Mouse (Mus musculus) lung, embryonic 14.5 days (tissue): ENCODE results near the gene Pgd. TPM values are rescaled to one million over a fixed set of nuclear protein-coding genes. Genes with fewer than 3 reads are reported as not detected.

Source experiments
- ATAC-seq: fragments of 200-750 bp; cut with Nextera tagmentation; 2 replicates; pipeline ENCODE4 v1.8.0; 2017; ENCODE audit warnings: mild to moderate bottlenecking, moderate TSS enrichment, moderate library complexity; ENCODE audit not compliant: insufficient read depth
- DNase-seq: peaks from one replicate; pipeline ENCODE4 v3.0.0-alpha.2; 2015
- H3K27ac ChIP-seq: fragments of 300-500 bp; sonication (generic); 2 replicates; pipeline ENCODE4 v1.5.1; 2014; ENCODE audit warnings: low read depth, mild to moderate bottlenecking, moderate library complexity
- H3K27me3 ChIP-seq: fragments of 300-500 bp; sonication (generic); 2 replicates; pipeline ENCODE4 v1.6.1; 2014; ENCODE audit warnings: low read length, control low read depth; ENCODE audit not compliant: insufficient read depth
- H3K36me3 ChIP-seq: fragments of 300-500 bp; sonication (generic); 2 replicates; pipeline ENCODE4 v1.6.1; 2014; ENCODE audit warnings: control low read depth; ENCODE audit not compliant: insufficient read depth
- H3K4me1 ChIP-seq: fragments of 300-500 bp; sonication (generic); 2 replicates; pipeline ENCODE4 v1.6.1; 2014; ENCODE audit warnings: antibody characterized with exemption, control low read depth; ENCODE audit not compliant: insufficient read depth
- H3K4me2 ChIP-seq: fragments of 300-500 bp; sonication (generic); 2 replicates; pipeline ENCODE4 v1.6.1; 2014; ENCODE audit warnings: mild to moderate bottlenecking
- H3K4me3 ChIP-seq: fragments of 300-500 bp; sonication (generic); 2 replicates; pipeline ENCODE4 v1.5.1; 2014; ENCODE audit warnings: low read depth, low read length
- H3K9ac ChIP-seq: fragments of 300-500 bp; sonication (generic); 2 replicates; pipeline ENCODE4 v1.6.1; 2014
- H3K9me3 ChIP-seq: fragments of 300-500 bp; sonication (generic); 2 replicates; pipeline ENCODE4 v1.6.1; 2016; ENCODE audit warnings: low read depth, low read length, control low read depth
- CTCF ChIP-seq: IDR thresholded peaks from 2 replicates; pipeline ENCODE4 v1.5.1; 2016; ENCODE audit warnings: antibody characterized with exemption, low read depth
- WGBS: fragments of 180-500 bp; shearing (Covaris S2); extraction: QIAGEN DNeasy Blood & Tissue Kit; methylation state at CpG from one replicate; pipeline ENCODE4 v1.1.7; 2014; 5-methylcytosine and 5-hydroxymethylcytosine counted together
- polyA plus RNA-seq: library from polyadenylated mRNA; unstranded; fragments of >200 nt; fragmentation: Nextera tagmentation; extraction: Ambion mirVana; gene quantifications from 2 replicates; pipeline ENCODE4 v1.2.1, GENCODE M21; 2014

Gene Pgd
- polyA plus RNA-seq, 1 experiment from 2014 or later, result 47.0 TPM

GRCm38 (mm10) chr4:149168016-149168415 is 1.4 kb upstream of the Pgd start:
- Histone ChIP-seq H3K9me3 (no peaks in the 10 kb centered on the region), H3K27me3 (no peaks in the 10 kb centered on the region), H3K9ac (no peak overlapping the region), H3K4me1 (no peaks in the 10 kb centered on the region), H3K4me2 (peak overlapping the region; percentile 95), H3K27ac (no peak overlapping the region), H3K36me3 (peaks cover 17% of the 10 kb centered on the region), H3K4me3 (no peak overlapping the region)
- ATAC-seq (no peak), DNase-seq (no peak)
- no peak for TF ChIP-seq CTCF
- WGBS, result 69% methylated on average over 2 of the region's 2 CpGs

- WGBS, result under 1% methylated on average over 27 of the region's 27 CpGs
- TF ChIP-seq CTCF, result no peak
- Histone ChIP-seq H3K9ac (peak overlapping the region; percentile 87), H3K27ac (peak overlapping the region; percentile 83), H3K4me1 (no peaks in the 10 kb centered on the region), H3K4me2 (peak overlapping the region; percentile 95), H3K27me3 (no peaks in the 10 kb centered on the region), H3K4me3 (peak overlapping the region; percentile 85), H3K9me3 (no peaks in the 10 kb centered on the region), H3K36me3 (peaks cover 23% of the 10 kb centered on the region)
- DNase-seq, result peak; percentile 49
- ATAC-seq, result peak; percentile 64
Observed at GRCm38 (mm10) chr4:149166957-149167611, 513 bp upstream of the Pgd start.

GRCm38 (mm10) chr4:149164150-149164549 is 2.4 kb downstream of the Pgd start:
- no peak overlapping the region for H3K4me2 ChIP-seq
- ATAC-seq, result no peak
- H3K9me3 ChIP-seq, result no peaks in the 10 kb centered on the region
- H3K4me3 ChIP-seq, result no peak overlapping the region
- H3K36me3 ChIP-seq, result peaks cover 52% of the 10 kb centered on the region
- DNase-seq, result no peak
- 48% methylated on average over 5 of the region's 5 CpGs for WGBS
- no peak overlapping the region for H3K27ac ChIP-seq
- peak; percentile 34; the same call in 1 of the 2 replicates for TF ChIP-seq CTCF
- H3K4me1 ChIP-seq, result no peaks in the 10 kb centered on the region
- H3K27me3 ChIP-seq, result no peaks in the 10 kb centered on the region
- H3K9ac ChIP-seq, result no peak overlapping the region

GRCm38 (mm10) chr4:149163196-149163595 is 3.4 kb downstream of the Pgd start:
- peaks cover 61% of the 10 kb centered on the region for H3K36me3 ChIP-seq
- H3K27me3 ChIP-seq, result no peaks in the 10 kb centered on the region
- DNase-seq (no peak), ATAC-seq (no peak)
- H3K4me3 ChIP-seq, result no peak overlapping the region
- no peaks in the 10 kb centered on the region for H3K9me3 ChIP-seq
- H3K4me2 ChIP-seq, result no peak overlapping the region
- 59% methylated on average over 1 of the region's 1 CpGs for WGBS
- no peak overlapping the region for H3K9ac ChIP-seq
- no peaks in the 10 kb centered on the region for H3K4me1 ChIP-seq
- no peak for TF ChIP-seq CTCF
- no peak overlapping the region for H3K27ac ChIP-seq

DNA sequence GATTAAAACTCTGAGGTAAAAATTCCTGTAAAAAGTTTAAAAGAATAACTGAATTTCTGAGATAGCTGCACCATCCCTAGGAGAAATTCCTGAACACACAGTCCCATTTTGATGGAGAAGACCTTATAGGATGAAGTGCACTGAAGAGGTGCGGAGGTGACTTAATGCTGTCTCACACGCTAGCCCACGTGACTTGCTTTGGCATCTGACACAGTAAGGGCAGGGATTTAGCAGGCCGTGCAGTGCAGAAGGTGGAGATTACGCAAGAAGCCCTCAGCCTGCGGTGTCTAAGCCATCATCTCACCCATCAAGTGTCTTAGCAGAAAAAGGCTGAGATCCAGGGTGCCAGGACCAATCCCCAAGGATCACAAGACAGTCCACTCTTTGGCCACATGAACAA is 5.4 kb downstream of the Pgd start:
- no peak overlapping the region for H3K4me3 ChIP-seq
- no peak overlapping the region for H3K9ac ChIP-seq
- H3K9me3 ChIP-seq, result no peaks in the 10 kb centered on the region
- DNase-seq (no peak), ATAC-seq (no peak)
- no peaks in the 10 kb centered on the region for H3K27me3 ChIP-seq
- H3K27ac ChIP-seq, result no peak overlapping the region
- 84% methylated on average over 6 of the region's 6 CpGs for WGBS
- no peak overlapping the region for H3K4me2 ChIP-seq
- no peaks in the 10 kb centered on the region for H3K4me1 ChIP-seq
- peaks cover 80% of the 10 kb centered on the region for H3K36me3 ChIP-seq
- TF ChIP-seq CTCF, result no peak

GRCm38 (mm10) chr4:149159891-149160290 is 6.7 kb downstream of the Pgd start:
- Histone ChIP-seq H3K27ac (no peak overlapping the region), H3K27me3 (no peaks in the 10 kb centered on the region), H3K4me1 (no peaks in the 10 kb centered on the region), H3K4me3 (no peak overlapping the region), H3K9me3 (no peaks in the 10 kb centered on the region), H3K4me2 (no peak overlapping the region), H3K9ac (no peak overlapping the region), H3K36me3 (peaks cover 92% of the 10 kb centered on the region)
- WGBS, result 89% methylated on average over 13 of the region's 13 CpGs
- ATAC-seq, result no peak
- TF ChIP-seq CTCF, result no peak
- no peak for DNase-seq

GRCm38 (mm10) chr4:149159203-149159602 is 7.4 kb downstream of the Pgd start:
- Histone ChIP-seq H3K9ac (no peak overlapping the region), H3K4me1 (no peaks in the 10 kb centered on the region), H3K27ac (no peak overlapping the region), H3K4me3 (no peak overlapping the region), H3K27me3 (no peaks in the 10 kb centered on the region), H3K36me3 (peaks cover 93% of the 10 kb centered on the region), H3K4me2 (no peak overlapping the region), H3K9me3 (no peaks in the 10 kb centered on the region)
- TF ChIP-seq CTCF, result no peak
- no peak for DNase-seq
- no peak for ATAC-seq
- WGBS, result 85% methylated on average over 2 of the region's 2 CpGs
